Mouse (Mus musculus) heart, postnatal 0 days (tissue): ENCODE measurements around the gene Khdrbs2. TPM values are rescaled to one million over a fixed set of nuclear protein-coding genes. Genes with fewer than 3 reads are reported as not detected.

ENCODE experiments used
- ATAC-seq: fragments of 200-750 bp; cut with Nextera tagmentation; 2 replicates; pipeline ENCODE4 v1.8.0; 2017; ENCODE audit warnings: low read depth, moderate number of reproducible peaks, moderate library complexity; ENCODE audit not compliant: insufficient read depth
- DNase-seq: peaks from one replicate; pipeline ENCODE4 v3.0.0-alpha.2; 2016; ENCODE audit warnings: low spot score
- H3K27ac ChIP-seq: fragments of 300-500 bp; sonication (generic); 2 replicates; pipeline ENCODE4 v1.5.1; 2014; ENCODE audit warnings: low read depth, mild to moderate bottlenecking
- H3K27me3 ChIP-seq: fragments of 300-500 bp; sonication (generic); 2 replicates; pipeline ENCODE4 v1.6.1; 2014; ENCODE audit warnings: low read length, mixed read lengths; ENCODE audit not compliant: control insufficient read depth, insufficient read depth
- H3K36me3 ChIP-seq: fragments of 300-500 bp; sonication (generic); replicated peaks from 2 replicates; pipeline ENCODE4 v1.6.1; 2014; ENCODE audit warnings: low read length, mixed read lengths; ENCODE audit not compliant: control insufficient read depth, insufficient read depth
- H3K4me1 ChIP-seq: fragments of 300-500 bp; sonication (generic); 2 replicates; pipeline ENCODE4 v1.6.1; 2014; ENCODE audit warnings: antibody characterized with exemption; ENCODE audit not compliant: control insufficient read depth, insufficient read depth
- H3K4me2 ChIP-seq: fragments of 300-500 bp; sonication (generic); 2 replicates; pipeline ENCODE4 v1.6.1; 2014; ENCODE audit warnings: low read depth, mild to moderate bottlenecking, low read length, moderate library complexity
- H3K4me3 ChIP-seq: fragments of 300-500 bp; sonication (generic); 2 replicates; pipeline ENCODE4 v1.5.1; 2014; ENCODE audit warnings: low read depth, low read length
- H3K9ac ChIP-seq: fragments of 300-500 bp; sonication (generic); replicated peaks from 2 replicates; pipeline ENCODE4 v1.6.1; 2014; ENCODE audit warnings: low read depth, low read length, mixed read lengths
- H3K9me3 ChIP-seq: fragments of 300-500 bp; sonication (generic); replicated peaks from 2 replicates; pipeline ENCODE4 v1.6.1; 2016; ENCODE audit warnings: low read length; ENCODE audit not compliant: control insufficient read depth
- CTCF ChIP-seq: IDR thresholded peaks from 2 replicates; pipeline ENCODE4 v1.5.1; 2016; ENCODE audit warnings: antibody characterized with exemption, control low read depth, low read depth
- EP300 ChIP-seq: IDR thresholded peaks from 2 replicates; pipeline ENCODE4 v1.6.1; 2016; ENCODE audit warnings: antibody characterized with exemption, low read depth
- WGBS: fragments of 180-500 bp; shearing (Covaris S2); extraction: QIAGEN DNeasy Blood & Tissue Kit; methylation state at CpG from one replicate; pipeline ENCODE4 v1.1.7; 2014; 5-methylcytosine and 5-hydroxymethylcytosine counted together
- polyA plus RNA-seq: library from polyadenylated mRNA; unstranded; fragments of >200 nt; fragmentation: Nextera tagmentation; extraction: Ambion mirVana; gene quantifications from 2 replicates; pipeline ENCODE4 v1.2.1, GENCODE M21; 2015
- total RNA-seq: library from RNA; depleted of rRNA; stranded (reverse); fragments of >200 nt; gene quantifications from 2 replicates; pipeline ENCODE4 v1.2.3, GENCODE M21; 2014; ENCODE audit warnings: low replicate concordance; rRNA removed

Khdrbs2 gene
- total RNA-seq (not detected in 2 replicates), polyA plus RNA-seq (0.29 and 0.34 TPM in 2 replicates)

GRCm38 (mm10) chr1:32172506-32173239, at the start of gene Khdrbs2:
Gene Khdrbs2, plus strand, starts transcription at chr1:32172714.
- peaks cover 16% of the 10 kb centered on the region for H3K27me3 ChIP-seq
- H3K4me3 ChIP-seq, result peak within 1 kb of the TSS; percentile 41
- H3K27ac ChIP-seq, result no peak within 1 kb of the TSS
- ATAC-seq, result peak; percentile 98
- WGBS, result 1% methylated on average over 51 of the region's 53 CpGs
- DNase-seq, result peak; percentile 67
- H3K36me3 ChIP-seq, result no peaks in the 10 kb centered on the region
- H3K4me2 ChIP-seq, result peak within 1 kb of the TSS; percentile 64
- 0 out of 2 replicates have a peak within 1 kb of the TSS, but pooled peaks have one; percentile 4 for H3K9ac ChIP-seq
- H3K4me1 ChIP-seq, result 0 out of 2 replicates have a peak, but pooled peaks cover 3% of the 10 kb centered on the region
- TF ChIP-seq EP300 (no peak), CTCF (no peak)
- H3K9me3 ChIP-seq, result no peaks in the 10 kb centered on the region

GRCm38 (mm10) chr1:32174566-32174965, 2.1 kb downstream of the Khdrbs2 start:
- TF ChIP-seq CTCF, result peak; percentile 40
- no peak for TF ChIP-seq EP300
- Histone ChIP-seq H3K4me1 (0 out of 2 replicates have a peak, but pooled peaks cover 3% of the 10 kb centered on the region), H3K9ac (no peak overlapping the region), H3K4me2 (no peak overlapping the region), H3K27ac (no peak overlapping the region), H3K9me3 (no peaks in the 10 kb centered on the region), H3K27me3 (peaks cover 16% of the 10 kb centered on the region), H3K4me3 (no peak overlapping the region), H3K36me3 (no peaks in the 10 kb centered on the region)
- WGBS, result 58% methylated on average over 5 of the region's 5 CpGs
- peak; percentile 10 for DNase-seq
- ATAC-seq, result no peak

- whole genome bisulfite sequencing, result 53% methylated on average over 1 of the region's 1 CpGs
- Histone ChIP-seq H3K36me3 (no peaks in the 10 kb centered on the region), H3K9me3 (no peaks in the 10 kb centered on the region), H3K9ac (no peak overlapping the region), H3K4me2 (no peak overlapping the region), H3K4me3 (no peak overlapping the region), H3K27me3 (no peaks in the 10 kb centered on the region), H3K4me1 (no peaks in the 10 kb centered on the region), H3K27ac (no peak overlapping the region)
- ATAC-seq (no peak), DNase-seq (no peak)
- TF ChIP-seq CTCF (no peak), EP300 (no peak)
These were observed 27.2 kb downstream of the Khdrbs2 start for GRCm38 (mm10) chr1:32199664-32200260.

GRCm38 (mm10) chr1:32248443-32248842, 75.9 kb downstream of the Khdrbs2 start:
- no peak for DNase-seq
- no peak overlapping the region for H3K4me3 ChIP-seq
- 75% methylated on average over 5 of the region's 5 CpGs for WGBS
- H3K9me3 ChIP-seq, result no peaks in the 10 kb centered on the region
- H3K9ac ChIP-seq, result no peak overlapping the region
- no peak for ATAC-seq
- no peaks in the 10 kb centered on the region for H3K4me1 ChIP-seq
- no peak for TF ChIP-seq CTCF
- TF ChIP-seq EP300, result no peak
- H3K27me3 ChIP-seq, result no peaks in the 10 kb centered on the region
- H3K36me3 ChIP-seq, result no peaks in the 10 kb centered on the region
- no peak overlapping the region for H3K27ac ChIP-seq
- no peak overlapping the region for H3K4me2 ChIP-seq

- WGBS, result 84% methylated on average over 2 of the region's 2 CpGs
- H3K9ac ChIP-seq, result no peak overlapping the region
- DNase-seq (no peak), ATAC-seq (no peak)
- H3K9me3 ChIP-seq, result no peaks in the 10 kb centered on the region
- H3K27ac ChIP-seq, result no peak overlapping the region
- H3K4me3 ChIP-seq, result no peak overlapping the region
- no peak for TF ChIP-seq CTCF
- no peak for TF ChIP-seq EP300
- H3K4me1 ChIP-seq, result no peaks in the 10 kb centered on the region
- no peaks in the 10 kb centered on the region for H3K36me3 ChIP-seq
- H3K4me2 ChIP-seq, result no peak overlapping the region
- H3K27me3 ChIP-seq, result no peaks in the 10 kb centered on the region
These were observed 77.1 kb downstream of the Khdrbs2 start for GRCm38 (mm10) chr1:32249602-32250001.
